Mouse (Mus musculus) heart, embryonic 14.5 days (tissue): ENCODE results near the gene Zfp408. TPM values are rescaled to one million over a fixed set of nuclear protein-coding genes. Genes with fewer than 3 reads are reported as not detected.

Source experiments
- ATAC-seq: fragments of 200-750 bp; cut with Nextera tagmentation; 2 replicates; pipeline ENCODE4 v1.8.0; 2017; ENCODE audit warnings: low read depth, moderate TSS enrichment; ENCODE audit not compliant: insufficient number of reproducible peaks, insufficient read depth, low FRiP score
- H3K27ac ChIP-seq, 2 experiments: fragments of 200-500 bp in 1 of 2; fragments of 300-500 bp in 1 of 2; sonication (generic) in 1 of 2; replicated peaks in 1 of 2; 2 replicates each; pipeline ENCODE4 v1.5.1; 2012 to 2014; ENCODE audit warnings: low read depth in 2 of 2, low read length in 2 of 2, control low read depth in 1 of 2, mild to moderate bottlenecking in 1 of 2, mixed read lengths in 1 of 2; ENCODE audit not compliant: control insufficient read depth in 1 of 2, insufficient read depth in 1 of 2
- H3K27me3 ChIP-seq: fragments of 300-500 bp; sonication (generic); 2 replicates; pipeline ENCODE4 v1.6.1; 2014; ENCODE audit warnings: mild to moderate bottlenecking, low read length, control low read depth; ENCODE audit not compliant: control insufficient read depth, insufficient read depth
- H3K36me3 ChIP-seq: fragments of 300-500 bp; sonication (generic); 2 replicates; pipeline ENCODE4 v1.6.1; 2014; ENCODE audit warnings: mild to moderate bottlenecking, control low read depth, low read length, mixed read lengths; ENCODE audit not compliant: control insufficient read depth, insufficient read depth
- H3K4me1 ChIP-seq, 2 experiments: fragments of 200-500 bp in 1 of 2; fragments of 300-500 bp in 1 of 2; sonication (generic) in 1 of 2; 2 replicates each; pipeline ENCODE4 v1.6.1; 2012 to 2014; ENCODE audit warnings: low read length in 2 of 2, control low read depth in 1 of 2, mixed read lengths in 1 of 2; ENCODE audit not compliant: control insufficient read depth in 2 of 2, insufficient read depth in 2 of 2
- H3K4me2 ChIP-seq: fragments of 300-500 bp; sonication (generic); 2 replicates; pipeline ENCODE4 v1.6.1; 2014; ENCODE audit warnings: mild to moderate bottlenecking, low read length
- H3K4me3 ChIP-seq, 2 experiments: fragments of 200-500 bp in 1 of 2; fragments of 300-500 bp in 1 of 2; sonication (generic) in 1 of 2; 2 replicates each; pipeline ENCODE4 v1.5.1; 2012 to 2014; ENCODE audit warnings: low read length in 2 of 2, mild to moderate bottlenecking in 2 of 2, control low read depth in 1 of 2, low read depth in 1 of 2, moderate library complexity in 1 of 2; ENCODE audit not compliant: control insufficient read depth in 1 of 2, insufficient read depth in 1 of 2
- H3K9ac ChIP-seq: fragments of 300-500 bp; sonication (generic); 2 replicates; pipeline ENCODE4 v1.6.1; 2014; ENCODE audit warnings: mild to moderate bottlenecking, low read length
- H3K9me3 ChIP-seq: fragments of 300-500 bp; sonication (generic); 2 replicates; pipeline ENCODE4 v1.6.1; 2016; ENCODE audit warnings: low read length, control low read depth; ENCODE audit not compliant: control insufficient read depth
- WGBS: fragments of 180-500 bp; shearing (Covaris S2); extraction: QIAGEN DNeasy Blood & Tissue Kit; methylation state at CpG from one replicate; pipeline ENCODE4 v1.1.7; 2014; 5-methylcytosine and 5-hydroxymethylcytosine counted together
- polyA plus RNA-seq: library from polyadenylated mRNA; unstranded; fragments of >200 nt; fragmentation: Nextera tagmentation; extraction: Ambion mirVana; gene quantifications from 2 replicates; pipeline ENCODE4 v1.2.1, GENCODE M21; 2014

Zfp408 gene
- polyA plus RNA-seq, 1 experiment from 2014 or later: 4.8 TPM

DNA sequence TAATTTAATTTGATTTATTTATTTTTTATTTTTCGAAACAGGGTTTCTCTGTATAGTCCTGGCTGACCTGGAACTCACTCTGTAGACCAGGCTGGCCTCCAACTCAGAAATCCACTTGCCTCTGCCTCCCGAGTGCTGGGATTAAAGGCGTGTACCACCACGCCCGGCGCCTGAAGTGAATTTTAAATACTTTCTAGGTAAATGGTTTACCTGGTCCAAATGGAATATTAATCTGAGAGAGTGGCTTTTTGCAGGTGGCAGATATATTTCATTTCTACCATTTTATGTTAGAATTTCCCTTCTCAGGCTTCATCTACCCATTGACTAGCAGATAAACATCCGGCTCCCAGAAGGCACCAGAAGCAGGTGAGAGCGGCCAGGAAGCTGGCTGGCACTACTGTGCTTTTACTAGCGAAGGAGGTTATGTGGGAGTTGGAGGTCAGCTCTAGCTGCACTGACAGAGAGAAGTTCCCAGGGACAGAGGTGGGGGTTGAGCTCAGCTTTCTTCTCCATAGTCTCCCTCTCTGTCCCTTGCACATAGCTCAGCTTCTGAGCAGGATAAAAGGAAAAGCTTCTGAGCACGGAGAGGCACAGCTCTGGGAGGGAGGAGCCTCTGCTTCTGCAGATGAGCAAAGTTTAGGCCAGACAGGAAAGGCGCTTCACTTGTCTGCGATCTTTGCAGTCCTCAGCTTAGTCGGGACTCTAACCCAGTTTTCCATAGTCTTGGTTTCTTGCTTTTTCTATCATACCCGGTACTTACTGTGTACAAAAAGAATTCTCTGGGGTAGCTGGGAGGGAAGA lies 2.1 kb upstream of the Zfp408 start:
- WGBS: 64% methylated on average over 14 of the region's 14 CpGs
- H3K4me1 ChIP-seq: peaks cover 30 to 57% of the 10 kb centered on the region in 2 experiments
- H3K9me3 ChIP-seq: no peaks in the 10 kb centered on the region
- peak overlapping the region; percentile 19 to 72; a peak in 3 of 4 replicates for H3K27ac ChIP-seq
- peak overlapping the region; percentile 86 for H3K4me2 ChIP-seq
- H3K4me3 ChIP-seq: no peak overlapping the region
- no peak for ATAC-seq
- no peaks in the 10 kb centered on the region for H3K27me3 ChIP-seq
- H3K9ac ChIP-seq: peak overlapping the region; percentile 89; the same call in 1 of the 2 replicates
- H3K36me3 ChIP-seq: peaks cover 49% of the 10 kb centered on the region

GRCm38 (mm10) chr2:91650360-91650995 lies 887 bp upstream of the Zfp408 start:
- 7% methylated on average over 16 of the region's 16 CpGs for WGBS
- 0 out of 2 replicates have a peak, but pooled peaks have one; percentile 24 for ATAC-seq
- H3K36me3 ChIP-seq: peaks cover 49% of the 10 kb centered on the region

GRCm38 (mm10) chr2:91649152-91649551 lies 439 bp downstream of the Zfp408 start:
- H3K9ac ChIP-seq: peak overlapping the region; percentile 90
- peak overlapping the region; percentile 90 to 91; a peak in 3 of 4 replicates for H3K27ac ChIP-seq
- peak overlapping the region; percentile 79 to 91 for H3K4me3 ChIP-seq
- ATAC-seq: peak; percentile 8; the same call in 1 of the 2 replicates
- 2% methylated on average over 15 of the region's 15 CpGs for WGBS
- H3K27me3 ChIP-seq: no peaks in the 10 kb centered on the region
- H3K36me3 ChIP-seq: peaks cover 49% of the 10 kb centered on the region
- peaks cover 15 to 37% of the 10 kb centered on the region in 2 experiments for H3K4me1 ChIP-seq
- no peaks in the 10 kb centered on the region for H3K9me3 ChIP-seq
- peak overlapping the region; percentile 83 for H3K4me2 ChIP-seq

More at GRCm38 (mm10) chr2:91650360-91650995, 887 bp upstream of the Zfp408 start:
- H3K27ac ChIP-seq: peak overlapping the region; percentile 82 to 90
- H3K9ac ChIP-seq: peak overlapping the region; percentile 89
- H3K4me3 ChIP-seq: peak overlapping the region; percentile 79 to 91
- H3K4me1 ChIP-seq: peaks cover 22 to 46% of the 10 kb centered on the region in 2 experiments
- no peaks in the 10 kb centered on the region for H3K9me3 ChIP-seq
- peak overlapping the region; percentile 86 for H3K4me2 ChIP-seq
- no peaks in the 10 kb centered on the region for H3K27me3 ChIP-seq

DNA sequence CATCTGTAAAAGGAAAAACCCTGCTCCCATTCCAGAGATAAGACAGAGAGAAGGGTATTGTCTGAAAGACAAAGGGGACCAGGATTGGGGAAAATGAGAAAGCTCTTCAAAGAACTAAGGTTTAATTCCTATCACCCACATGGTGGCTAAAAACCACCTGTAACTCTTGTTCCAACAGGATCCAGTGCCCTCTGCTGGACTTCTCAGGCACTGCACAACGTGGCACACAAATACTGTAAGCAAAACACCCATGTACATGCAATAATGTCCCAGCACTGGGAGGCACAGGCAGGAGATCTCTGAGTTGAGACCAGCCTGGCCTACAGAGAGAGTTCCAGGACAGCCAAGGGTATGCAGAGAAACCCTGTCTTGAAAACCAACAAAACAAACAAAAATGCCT lies 2.9 kb downstream of the Zfp408 start:
- peaks cover 62% of the 10 kb centered on the region for H3K36me3 ChIP-seq

DNA sequence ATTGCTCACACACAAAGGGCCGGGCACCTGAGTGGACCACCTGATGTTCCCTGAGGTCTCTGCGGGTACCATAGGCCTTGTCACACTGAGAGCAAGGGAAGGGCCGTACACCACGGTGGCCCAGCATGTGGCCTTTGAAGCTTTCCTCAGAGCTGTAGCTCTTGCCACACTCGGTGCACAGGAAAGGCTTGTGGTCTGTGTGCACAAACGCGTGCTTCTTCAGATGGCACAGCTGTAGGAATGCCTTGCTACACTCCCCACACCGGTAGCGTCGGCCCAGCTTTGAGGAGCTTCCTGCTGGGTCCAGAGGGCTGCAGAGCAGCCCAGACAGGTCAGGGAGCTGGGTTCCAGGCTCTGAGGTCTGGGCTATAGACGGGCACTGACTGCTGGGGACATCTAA lies 3.8 kb downstream of the Zfp408 start:
- H3K9me3 ChIP-seq: no peaks in the 10 kb centered on the region
- peaks cover 0 to 6% of the 10 kb centered on the region in 2 experiments; a peak in 2 of 4 replicates for H3K4me1 ChIP-seq
- peaks cover 62% of the 10 kb centered on the region for H3K36me3 ChIP-seq
- no peak for ATAC-seq
- H3K27me3 ChIP-seq: no peaks in the 10 kb centered on the region
- WGBS: 96% methylated on average over 11 of the region's 11 CpGs
- no peak overlapping the region for H3K9ac ChIP-seq
- H3K4me2 ChIP-seq: no peak overlapping the region
- H3K4me3 ChIP-seq: no peak overlapping the region
- H3K27ac ChIP-seq: no peak overlapping the region

More for the DNA sequence above, 2.9 kb downstream of the Zfp408 start:
- 41% methylated on average over 1 of the region's 1 CpGs for WGBS
- no peak overlapping the region for H3K9ac ChIP-seq
- no peak overlapping the region for H3K4me2 ChIP-seq
- peaks cover 2 to 15% of the 10 kb centered on the region in 2 experiments; a peak in 2 of 4 replicates for H3K4me1 ChIP-seq
- ATAC-seq: no peak
- no peaks in the 10 kb centered on the region for H3K9me3 ChIP-seq
- H3K27ac ChIP-seq: no peak overlapping the region
- H3K27me3 ChIP-seq: no peaks in the 10 kb centered on the region
- H3K4me3 ChIP-seq: no peak overlapping the region

GRCm38 (mm10) chr2:91645354-91645753 lies 4.2 kb downstream of the Zfp408 start:
- WGBS: 96% methylated on average over 15 of the region's 15 CpGs
- H3K36me3 ChIP-seq: peaks cover 62% of the 10 kb centered on the region

GRCm38 (mm10) chr2:91644021-91644420 lies 5.6 kb downstream of the Zfp408 start:
- Histone ChIP-seq H3K4me1 (peaks cover 0 to 4% of the 10 kb centered on the region in 2 experiments; a peak in 1 of 4 replicates), H3K27me3 (no peaks in the 10 kb centered on the region), H3K9ac (no peak overlapping the region), H3K27ac (no peak overlapping the region), H3K4me3 (no peak overlapping the region), H3K9me3 (no peaks in the 10 kb centered on the region), H3K36me3 (peaks cover 62% of the 10 kb centered on the region), H3K4me2 (no peak overlapping the region)
- 91% methylated on average over 11 of the region's 11 CpGs for WGBS
- ATAC-seq: no peak

More at GRCm38 (mm10) chr2:91645354-91645753, 4.2 kb downstream of the Zfp408 start:
- Histone ChIP-seq H3K4me2 (no peak overlapping the region), H3K27me3 (no peaks in the 10 kb centered on the region), H3K9me3 (no peaks in the 10 kb centered on the region), H3K4me1 (peaks cover 0 to 4% of the 10 kb centered on the region in 2 experiments; a peak in 1 of 4 replicates), H3K4me3 (no peak overlapping the region), H3K27ac (no peak overlapping the region), H3K9ac (no peak overlapping the region)
- no peak for ATAC-seq
